ENCODE assay signal across 12 mouse cellular contexts in the genomic region with DNA sequence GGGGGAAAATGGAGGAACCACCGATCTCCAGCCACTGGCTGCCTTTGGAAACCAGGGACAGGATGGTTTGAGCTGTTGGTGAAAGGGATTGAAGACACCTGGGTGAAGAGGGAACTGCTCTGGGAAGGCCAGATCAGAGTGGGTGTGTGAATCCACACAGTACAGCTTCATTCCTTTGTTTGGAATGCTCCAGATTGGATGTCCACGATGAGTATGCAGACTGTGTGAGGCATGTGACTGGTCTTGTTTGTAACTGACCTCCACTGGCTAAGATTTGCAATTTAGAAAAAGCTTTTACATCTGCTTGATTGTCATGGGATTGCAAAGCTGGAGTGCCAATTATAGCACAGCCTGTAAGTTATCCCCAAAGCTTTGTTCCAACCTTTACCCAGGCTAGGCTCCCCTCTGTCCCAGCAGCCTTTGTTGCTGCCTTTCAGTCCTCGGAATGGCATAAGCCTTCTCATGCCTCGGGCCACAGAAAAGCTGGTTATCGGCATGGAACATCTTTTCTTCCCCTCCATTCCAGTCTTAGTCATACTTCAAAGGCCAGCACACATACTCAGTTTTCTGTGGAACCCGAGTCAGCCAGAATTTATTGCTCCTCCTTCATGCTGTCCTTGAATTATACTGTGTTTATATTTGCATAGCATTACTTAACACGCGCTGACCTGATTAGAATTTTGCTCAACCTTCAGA. TPM values are rescaled to one million over a fixed set of nuclear protein-coding genes. Genes with fewer than 3 reads are reported as not detected.
DNase-seq lines count a peak whose midpoint lies in the region; ATAC-seq and TF ChIP-seq lines count a peak whose summit lies in the region.
"Had no signal": no experiment of that assay in that cellular context is flagged by ENCODE, and none has a peak within 500 bp of the region (broad histone marks: within the 10 kb centered on the region; RNA-seq: fewer than 3 reads in every experiment).

No protein-coding gene starts in this region.

- H3K27ac ChIP-seq in kidney, embryonic 15.5 days, result peak overlapping the region; percentile 5; the same call in 1 of the 2 replicates
- peak overlapping the region; percentile 67 for H3K27ac ChIP-seq in embryonic facial prominence, embryonic 15.5 days (replicated peaks)
- no peak overlapping the region for H3K27ac ChIP-seq in hindbrain, embryonic 14.5 days
- H3K27ac ChIP-seq in midbrain, postnatal 0 days (ENCODE audit: low read depth, low read length), result no peak overlapping the region
- H3K27ac ChIP-seq: heart, adult 2 months; hindbrain, embryonic 15.5 days; liver, embryonic 13.5 days had no signal

- no peak overlapping the region for H3K4me2 ChIP-seq in kidney, embryonic 15.5 days
- H3K4me2 ChIP-seq in embryonic facial prominence, embryonic 15.5 days (replicated peaks), result no peak overlapping the region
- no peak overlapping the region for H3K4me2 ChIP-seq in hindbrain, embryonic 14.5 days (replicated peaks)
- H3K4me2 ChIP-seq in midbrain, postnatal 0 days (ENCODE audit: low read depth, low read length, poor library complexity, severe bottlenecking), result no peak overlapping the region
- H3K4me2 ChIP-seq: hindbrain, embryonic 15.5 days; liver, embryonic 13.5 days had no signal

- peaks cover 6% of the 10 kb centered on the region; the same call in 1 of the 2 replicates for H3K4me1 ChIP-seq in kidney, embryonic 15.5 days
- H3K4me1 ChIP-seq in embryonic facial prominence, embryonic 15.5 days, result peaks cover 5% of the 10 kb centered on the region; the same call in 1 of the 2 replicates
- H3K4me1 ChIP-seq in hindbrain, embryonic 14.5 days (replicated peaks; ENCODE audit: control insufficient read depth, insufficient read depth, low read length), result no peaks in the 10 kb centered on the region
- no peaks in the 10 kb centered on the region for H3K4me1 ChIP-seq in midbrain, postnatal 0 days (ENCODE audit: insufficient read depth, low read length)
- H3K4me1 ChIP-seq: liver, embryonic 13.5 days had no signal

- H3K27me3 ChIP-seq in kidney, embryonic 15.5 days, result no peaks in the 10 kb centered on the region
- no peaks in the 10 kb centered on the region for H3K27me3 ChIP-seq in embryonic facial prominence, embryonic 15.5 days
- H3K27me3 ChIP-seq in hindbrain, embryonic 14.5 days (ENCODE audit: control insufficient read depth, insufficient read depth, low read length), result no peaks in the 10 kb centered on the region
- H3K27me3 ChIP-seq in midbrain, postnatal 0 days (ENCODE audit: insufficient read depth, low read length), result no peaks in the 10 kb centered on the region
- H3K27me3 ChIP-seq: hindbrain, embryonic 15.5 days; liver, embryonic 13.5 days had no signal

- H3K36me3 ChIP-seq in kidney, embryonic 15.5 days, result no peaks in the 10 kb centered on the region
- H3K36me3 ChIP-seq in embryonic facial prominence, embryonic 15.5 days, result no peaks in the 10 kb centered on the region
- H3K36me3 ChIP-seq in hindbrain, embryonic 14.5 days (replicated peaks; ENCODE audit: control insufficient read depth, insufficient read depth), result no peaks in the 10 kb centered on the region
- H3K36me3 ChIP-seq in midbrain, postnatal 0 days (ENCODE audit: insufficient read depth, low read length), result no peaks in the 10 kb centered on the region
- H3K36me3 ChIP-seq: hindbrain, embryonic 15.5 days; liver, embryonic 13.5 days had no signal

- no peaks in the 10 kb centered on the region for H3K9me3 ChIP-seq in kidney, embryonic 15.5 days (replicated peaks)
- H3K9me3 ChIP-seq in embryonic facial prominence, embryonic 15.5 days (replicated peaks), result no peaks in the 10 kb centered on the region
- no peaks in the 10 kb centered on the region for H3K9me3 ChIP-seq in hindbrain, embryonic 14.5 days (ENCODE audit: control insufficient read depth, low read length)
- H3K9me3 ChIP-seq in midbrain, postnatal 0 days (ENCODE audit: low read length), result no peaks in the 10 kb centered on the region
- H3K9me3 ChIP-seq: hindbrain, embryonic 15.5 days; liver, embryonic 13.5 days had no signal

- TF ChIP-seq CTCF in midbrain, postnatal 0 days (IDR thresholded peaks at IDR 0.05), result no peak

- 57% methylated on average over 8 of the region's 8 CpGs for WGBS in kidney, embryonic 15.5 days
- 53% methylated on average over 8 of the region's 8 CpGs for WGBS in embryonic facial prominence, embryonic 15.5 days
- WGBS in hindbrain, embryonic 14.5 days, result 59% methylated on average over 8 of the region's 8 CpGs
- WGBS in midbrain, postnatal 0 days, result 32% methylated on average over 8 of the region's 8 CpGs

- no peak overlapping the region for H3K4me3 ChIP-seq in kidney, embryonic 15.5 days (replicated peaks)
- H3K4me3 ChIP-seq in embryonic facial prominence, embryonic 15.5 days (replicated peaks), result no peak overlapping the region
- H3K4me3 ChIP-seq in hindbrain, embryonic 14.5 days (replicated peaks; ENCODE audit: low read length), result no peak overlapping the region
- no peak overlapping the region for H3K4me3 ChIP-seq in midbrain, postnatal 0 days (ENCODE audit: low read depth, low read length)
- H3K4me3 ChIP-seq: heart, adult 2 months; hindbrain, embryonic 15.5 days; liver, embryonic 13.5 days had no signal

- ATAC-seq in kidney, embryonic 15.5 days (replicated peaks; ENCODE audit: low FRiP score), result no peak; the same call in 1 of the 2 replicates
- ATAC-seq in embryonic facial prominence, embryonic 15.5 days (ENCODE audit: insufficient number of reproducible peaks, low FRiP score, low TSS enrichment, low read depth), result 0 out of 2 replicates have a peak, but pooled peaks have one; percentile 47
- ATAC-seq in hindbrain, embryonic 14.5 days (ENCODE audit: low FRiP score), result peak; percentile 46; the same call in 1 of the 2 replicates
- ATAC-seq in midbrain, postnatal 0 days (ENCODE audit: low FRiP score), result peak; percentile 76

- DNase-seq in kidney, postnatal 4 days, result no peak
- peak; percentile 39 for DNase-seq in hindbrain, embryonic 14.5 days (ENCODE audit: low spot score)
- DNase-seq in midbrain, postnatal 0 days (ENCODE audit: low spot score), result no peak
- no peak for DNase-seq in thymus, postnatal 10 days (ENCODE audit: low spot score in 2 of 2)
- DNase-seq in spleen, postnatal 36 days (ENCODE audit: low spot score in 2 of 2), result no peak
- DNase-seq: heart, adult 2 months; liver, embryonic 13.5 days had no signal

- no peak overlapping the region for H3K9ac ChIP-seq in kidney, embryonic 15.5 days
- H3K9ac ChIP-seq in embryonic facial prominence, embryonic 15.5 days, result no peak overlapping the region
- H3K9ac ChIP-seq in hindbrain, embryonic 14.5 days, result no peak overlapping the region
- no peak overlapping the region for H3K9ac ChIP-seq in midbrain, postnatal 0 days (replicated peaks; ENCODE audit: low read length, poor library complexity, severe bottlenecking)
- H3K9ac ChIP-seq: hindbrain, embryonic 15.5 days; liver, embryonic 13.5 days had no signal

RNA-seq across cellular contexts. Expression of gene Nobox, which starts 3.8 kb away (rescaled TPM):
- not detected in 2 replicates for polyA plus RNA-seq in kidney, embryonic 15.5 days (2015; fragmentation: Nextera tagmentation; extraction: Ambion mirVana)
- polyA plus RNA-seq in embryonic facial prominence, embryonic 15.5 days (2015; fragmentation: Nextera tagmentation; extraction: Ambion mirVana), result not detected in 2 replicates
- polyA plus RNA-seq in hindbrain, embryonic 14.5 days (2014; fragmentation: Nextera tagmentation; extraction: Ambion mirVana), result not detected in 2 replicates
- not detected in 2 replicates for total RNA-seq in midbrain, postnatal 0 days (2014; rRNA removed)
- polyA plus RNA-seq in midbrain, postnatal 0 days (2015; fragmentation: Nextera tagmentation; extraction: Ambion mirVana), result not detected in 2 replicates
- total RNA-seq: heart, adult 2 months; layer of hippocampus, postnatal 10 days had no signal
- polyA plus RNA-seq: heart, adult 2 months; hindbrain, embryonic 15.5 days; liver, embryonic 13.5 days; stomach, embryonic 14.5 days had no signal

RNA-seq across cellular contexts. Expression of gene Arhgef5, which starts 47.7 kb away (rescaled TPM):
- 13.9 and 16.7 TPM in 2 replicates for polyA plus RNA-seq in kidney, embryonic 15.5 days (2015; fragmentation: Nextera tagmentation; extraction: Ambion mirVana)
- polyA plus RNA-seq in embryonic facial prominence, embryonic 15.5 days (2015; fragmentation: Nextera tagmentation; extraction: Ambion mirVana), result 13.7 and 15.3 TPM in 2 replicates
- 2.0 and 2.6 TPM in 2 replicates for polyA plus RNA-seq in hindbrain, embryonic 14.5 days (2014; fragmentation: Nextera tagmentation; extraction: Ambion mirVana)
- total RNA-seq in midbrain, postnatal 0 days (2014; rRNA removed), result 4.1 and 8.2 TPM in 2 replicates
- 1.9 TPM in 2 replicates for polyA plus RNA-seq in midbrain, postnatal 0 days (2015; fragmentation: Nextera tagmentation; extraction: Ambion mirVana)

Comparison
In these comparisons a context has a peak if more than half of its experiments do, and no peak if none do; other contexts are left out.
1. H3K27ac ChIP-seq: peak in kidney, embryonic 15.5 days (single experiment) and embryonic facial prominence, embryonic 15.5 days (single experiment); none in hindbrain, embryonic 14.5 days (single experiment) and midbrain, postnatal 0 days (single experiment).